Mouse (Mus musculus) stomach, postnatal 0 days (tissue): ENCODE measurements around the gene Ccdc148. TPM values are rescaled to one million over a fixed set of nuclear protein-coding genes. Genes with fewer than 3 reads are reported as not detected.
A peak's percentile ranks its signal among the peaks of the same experiment; 100 is the strongest.

Experiments
- ATAC-seq: fragments of 200-750 bp; cut with Nextera tagmentation; 2 replicates; pipeline ENCODE4 v1.8.0; 2017; ENCODE audit not compliant: low FRiP score, low TSS enrichment
- DNase-seq: peaks from one replicate; pipeline ENCODE4 v3.0.0-alpha.2; 2016; ENCODE audit warnings: low spot score
- H3K27ac ChIP-seq: fragments of 300-500 bp; sonication (generic); replicated peaks from 2 replicates; pipeline ENCODE4 v1.5.1; 2014; ENCODE audit warnings: mild to moderate bottlenecking, control low read depth
- H3K27me3 ChIP-seq: fragments of 300-500 bp; sonication (generic); 2 replicates; pipeline ENCODE4 v1.6.1; 2014; ENCODE audit warnings: low read length; ENCODE audit not compliant: control insufficient read depth, insufficient read depth
- H3K36me3 ChIP-seq: fragments of 300-500 bp; sonication (generic); 2 replicates; pipeline ENCODE4 v1.6.1; 2014; ENCODE audit warnings: low read length, mixed read lengths; ENCODE audit not compliant: control insufficient read depth, insufficient read depth
- H3K4me1 ChIP-seq: fragments of 300-500 bp; sonication (generic); replicated peaks from 2 replicates; pipeline ENCODE4 v1.6.1; 2014; ENCODE audit warnings: antibody characterized with exemption; ENCODE audit not compliant: control insufficient read depth, insufficient read depth
- H3K4me2 ChIP-seq: fragments of 300-500 bp; sonication (generic); replicated peaks from 2 replicates; pipeline ENCODE4 v1.6.1; 2014; ENCODE audit warnings: low read depth, mild to moderate bottlenecking, control low read depth, moderate library complexity
- H3K4me3 ChIP-seq: fragments of 300-500 bp; sonication (generic); 2 replicates; pipeline ENCODE4 v1.5.1; 2014; ENCODE audit warnings: low read depth, low read length, control low read depth
- H3K9ac ChIP-seq: fragments of 300-500 bp; sonication (generic); 2 replicates; pipeline ENCODE4 v1.6.1; 2014; ENCODE audit warnings: mild to moderate bottlenecking, low read length, control low read depth, mixed read lengths
- H3K9me3 ChIP-seq: fragments of 300-500 bp; sonication (generic); 2 replicates; pipeline ENCODE4 v1.6.1; 2016; ENCODE audit warnings: low read length; ENCODE audit not compliant: control insufficient read depth
- CTCF ChIP-seq: IDR thresholded peaks from 2 replicates; pipeline ENCODE4 v1.5.1; 2016; ENCODE audit warnings: antibody characterized with exemption, low read depth, mild to moderate bottlenecking, moderate library complexity
- EP300 ChIP-seq: optimal IDR thresholded peaks from 2 replicates; pipeline ENCODE3; 2016; ENCODE audit warnings: antibody characterized with exemption
- WGBS: fragments of 180-500 bp; shearing (Covaris S2); extraction: QIAGEN DNeasy Blood & Tissue Kit; methylation state at CpG from one replicate; pipeline ENCODE4 v1.1.7; 2014; 5-methylcytosine and 5-hydroxymethylcytosine counted together
- polyA plus RNA-seq: library from polyadenylated mRNA; unstranded; fragments of >200 nt; fragmentation: Nextera tagmentation; extraction: Ambion mirVana; gene quantifications from 2 replicates; pipeline ENCODE4 v1.2.1, GENCODE M21; 2015

Gene Ccdc148
- polyA plus RNA-seq, 1 experiment from 2014 or later = 0.47 TPM

GRCm38 (mm10) chr2:58918351-58918750, 242.1 kb downstream of the Ccdc148 start:
- H3K4me2 ChIP-seq = no peak overlapping the region

GRCm38 (mm10) chr2:58912339-58912738, 248.1 kb downstream of the Ccdc148 start:
- H3K27ac ChIP-seq = no peak overlapping the region
- H3K4me2 ChIP-seq = no peak overlapping the region
- H3K4me1 ChIP-seq = no peaks in the 10 kb centered on the region
- ATAC-seq (no peak), DNase-seq (no peak)
- no peaks in the 10 kb centered on the region for H3K27me3 ChIP-seq
- no peaks in the 10 kb centered on the region for H3K36me3 ChIP-seq
- 95% methylated on average over 9 of the region's 9 CpGs for WGBS
- H3K4me3 ChIP-seq = no peak overlapping the region
- TF ChIP-seq EP300 (no peak), CTCF (no peak)
- H3K9me3 ChIP-seq = no peaks in the 10 kb centered on the region
- no peak overlapping the region for H3K9ac ChIP-seq

More at GRCm38 (mm10) chr2:58918351-58918750, 242.1 kb downstream of the Ccdc148 start:
- no peaks in the 10 kb centered on the region for H3K27me3 ChIP-seq
- 58% methylated on average over 4 of the region's 4 CpGs for WGBS
- DNase-seq (no peak), ATAC-seq (no peak)
- TF ChIP-seq EP300 (no peak), CTCF (no peak)
- H3K27ac ChIP-seq = no peak overlapping the region
- no peaks in the 10 kb centered on the region for H3K4me1 ChIP-seq
- H3K36me3 ChIP-seq = no peaks in the 10 kb centered on the region
- H3K9me3 ChIP-seq = no peaks in the 10 kb centered on the region
- H3K9ac ChIP-seq = no peak overlapping the region
- H3K4me3 ChIP-seq = no peak overlapping the region

- Histone ChIP-seq H3K27me3 (no peaks in the 10 kb centered on the region), H3K27ac (no peak overlapping the region), H3K4me2 (peak overlapping the region; percentile 17; the same call in 1 of the 2 replicates), H3K36me3 (no peaks in the 10 kb centered on the region), H3K9ac (no peak overlapping the region), H3K4me1 (no peaks in the 10 kb centered on the region), H3K9me3 (no peaks in the 10 kb centered on the region), H3K4me3 (no peak overlapping the region)
- WGBS = 35% methylated on average over 14 of the region's 14 CpGs
- DNase-seq = no peak
- ATAC-seq = no peak
- TF ChIP-seq CTCF = no peak
Observed at GRCm38 (mm10) chr2:58906814-58907516, 253.5 kb downstream of the Ccdc148 start.

GRCm38 (mm10) chr2:58905057-58905456, 255.4 kb downstream of the Ccdc148 start:
- ATAC-seq = no peak
- Histone ChIP-seq H3K4me2 (no peak overlapping the region), H3K9me3 (no peaks in the 10 kb centered on the region), H3K27ac (no peak overlapping the region), H3K9ac (no peak overlapping the region), H3K4me1 (no peaks in the 10 kb centered on the region), H3K4me3 (no peak overlapping the region), H3K36me3 (no peaks in the 10 kb centered on the region), H3K27me3 (no peaks in the 10 kb centered on the region)
- no peak for DNase-seq
- TF ChIP-seq CTCF (no peak), EP300 (no peak)
- WGBS = 73% methylated on average over 4 of the region's 4 CpGs

- 35% methylated on average over 3 of the region's 3 CpGs for WGBS
- no peaks in the 10 kb centered on the region for H3K27me3 ChIP-seq
- no peaks in the 10 kb centered on the region for H3K4me1 ChIP-seq
- no peak for ATAC-seq
- no peak overlapping the region for H3K27ac ChIP-seq
- no peaks in the 10 kb centered on the region for H3K9me3 ChIP-seq
- no peaks in the 10 kb centered on the region for H3K36me3 ChIP-seq
- no peak overlapping the region for H3K9ac ChIP-seq
- H3K4me3 ChIP-seq = no peak overlapping the region
- DNase-seq = no peak
- TF ChIP-seq CTCF (no peak), EP300 (no peak)
- H3K4me2 ChIP-seq = no peak overlapping the region
Observed at GRCm38 (mm10) chr2:58879876-58880275, 280.6 kb downstream of the Ccdc148 start.

GRCm38 (mm10) chr2:58859134-58859533, 301.3 kb downstream of the Ccdc148 start, which contains the start of gene Gm11099:
Gene Gm11099 (plus strand): TSS chr2:58859434.
- no peak for ATAC-seq
- 91% methylated on average over 5 of the region's 5 CpGs for WGBS
- no peak within 1 kb of the TSS for H3K9ac ChIP-seq

More at GRCm38 (mm10) chr2:58859134-58859533, 301.3 kb downstream of the Ccdc148 start, which contains the start of gene Gm11099:
- TF ChIP-seq EP300 (no peak), CTCF (no peak)
- Histone ChIP-seq H3K36me3 (no peaks in the 10 kb centered on the region), H3K9me3 (no peaks in the 10 kb centered on the region), H3K27me3 (no peaks in the 10 kb centered on the region), H3K4me2 (no peak within 1 kb of the TSS), H3K4me1 (no peaks in the 10 kb centered on the region), H3K27ac (no peak within 1 kb of the TSS), H3K4me3 (no peak within 1 kb of the TSS)
- DNase-seq = no peak
